In the genomic region with DNA sequence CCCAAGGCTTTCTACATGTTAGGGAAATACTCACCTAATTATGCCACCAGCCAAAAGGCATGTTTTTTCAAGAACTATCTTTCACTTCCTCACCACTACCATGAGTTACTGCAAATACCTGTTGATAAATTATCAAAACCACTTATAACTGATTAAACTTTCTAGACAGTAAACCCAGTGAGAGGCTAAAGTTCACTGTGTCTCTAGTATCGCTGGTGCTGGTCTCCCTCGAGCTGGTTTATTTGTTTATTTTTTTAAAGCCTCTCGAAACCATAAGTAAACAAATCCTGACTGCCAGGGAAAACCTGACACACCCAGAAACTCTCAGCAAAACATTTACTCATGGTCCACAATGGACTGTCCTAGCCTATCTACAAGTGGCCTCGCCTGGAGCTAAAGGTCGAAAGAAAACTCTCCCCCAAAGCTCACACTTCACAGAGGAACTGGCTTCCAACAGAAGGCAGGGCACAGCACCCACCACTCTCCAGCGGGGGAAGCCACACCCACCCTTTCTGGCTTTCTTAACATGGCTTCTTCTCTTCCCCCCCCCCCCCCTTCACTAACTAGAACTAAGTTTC, we compare ENCODE assay signal across 18 mouse cellular contexts. TPM values are rescaled to one million over a fixed set of nuclear protein-coding genes. Genes with fewer than 3 reads are reported as not detected.
A peak's percentile ranks its signal among the peaks of the same experiment; 100 is the strongest.
DNase-seq lines count a peak whose midpoint lies in the region; ATAC-seq and TF ChIP-seq lines count a peak whose summit lies in the region.
"Had no signal": no experiment of that assay in that cellular context is flagged by ENCODE, and none has a peak within 500 bp of the region (broad histone marks: within the 10 kb centered on the region; RNA-seq: fewer than 3 reads in every experiment).

No protein-coding gene starts in this region.

- no peak for TF ChIP-seq POLR2A in cerebellum, adult 2 months (IDR thresholded peaks at IDR 0.05; ENCODE audit: borderline replicate concordance, insufficient read depth, low read length)

- peak; percentile 63 for ATAC-seq in kidney, postnatal 0 days (replicated peaks; ENCODE audit: low FRiP score, low read depth)
- ATAC-seq in liver, embryonic 12.5 days = peak; percentile 75

- no peak overlapping the region for H3K4me3 ChIP-seq in kidney, postnatal 0 days (replicated peaks; ENCODE audit: low read depth, low read length)
- H3K4me3 ChIP-seq in liver, embryonic 12.5 days = no peak overlapping the region
- H3K4me3 ChIP-seq in cerebellum, adult 2 months (replicated peaks; ENCODE audit: insufficient read depth, low read depth, low read length) = no peak overlapping the region
- H3K4me3 ChIP-seq: embryonic facial prominence, embryonic 12.5 days; heart, embryonic 15.5 days; hindbrain, embryonic 15.5 days; layer of hippocampus, adult 2 months; limb, embryonic 15.5 days; myocyte had no signal

- no peaks in the 10 kb centered on the region for H3K4me1 ChIP-seq in kidney, postnatal 0 days (replicated peaks; ENCODE audit: insufficient read depth, low read length)
- H3K4me1 ChIP-seq in liver, embryonic 12.5 days = no peaks in the 10 kb centered on the region
- H3K4me1 ChIP-seq in cerebellum, adult 2 months (ENCODE audit: control insufficient read depth, insufficient read depth, low read length) = peaks cover 2% of the 10 kb centered on the region; the same call in 1 of the 2 replicates
- H3K4me1 ChIP-seq: embryonic facial prominence, embryonic 12.5 days; heart, embryonic 15.5 days; hindbrain, embryonic 15.5 days; limb, embryonic 15.5 days had no signal

- no peak for TF ChIP-seq CTCF in kidney, postnatal 0 days (IDR thresholded peaks at IDR 0.05; ENCODE audit: low read depth)
- no peak for TF ChIP-seq CTCF in cerebellum, adult 2 months (IDR thresholded peaks at IDR 0.05; ENCODE audit: borderline replicate concordance, insufficient read depth, low read depth, low read length)

- no peak overlapping the region for H3K9ac ChIP-seq in kidney, postnatal 0 days (ENCODE audit: low read depth, low read length)
- H3K9ac ChIP-seq in liver, embryonic 12.5 days = no peak overlapping the region
- H3K9ac ChIP-seq: embryonic facial prominence, embryonic 12.5 days; heart, embryonic 15.5 days; hindbrain, embryonic 15.5 days; limb, embryonic 15.5 days had no signal

- no peak for DNase-seq in kidney, postnatal 0 days (ENCODE audit: low spot score)
- no peak for DNase-seq in kidney, adult 8-10 months
- peak; percentile 54 for DNase-seq in lung, postnatal 10 days
- no peak for DNase-seq in layer of hippocampus, adult 11-12 months (ENCODE audit: low spot score)
- DNase-seq in gastrocnemius, postnatal 4 days (ENCODE audit: low spot score in 2 of 2) = no peak
- no peak for DNase-seq in cerebellum, adult 2 months
- DNase-seq: adrenal gland, postnatal 25 days; cerebellum, postnatal 36 days; right cerebral cortex, postnatal 14 days had no signal

- no peaks in the 10 kb centered on the region for H3K36me3 ChIP-seq in kidney, postnatal 0 days (ENCODE audit: insufficient read depth, low read length)
- H3K36me3 ChIP-seq in liver, embryonic 12.5 days = 0 out of 2 replicates have a peak, but pooled peaks cover 3% of the 10 kb centered on the region
- H3K36me3 ChIP-seq: embryonic facial prominence, embryonic 12.5 days; heart, embryonic 15.5 days; hindbrain, embryonic 15.5 days; limb, embryonic 15.5 days had no signal

- H3K9me3 ChIP-seq in kidney, postnatal 0 days (replicated peaks; ENCODE audit: low read length) = no peaks in the 10 kb centered on the region
- 0 out of 2 replicates have a peak, but pooled peaks cover 4% of the 10 kb centered on the region for H3K9me3 ChIP-seq in liver, embryonic 12.5 days (replicated peaks)
- H3K9me3 ChIP-seq: embryonic facial prominence, embryonic 12.5 days; heart, embryonic 15.5 days; hindbrain, embryonic 15.5 days; limb, embryonic 15.5 days had no signal

- no peak overlapping the region for H3K27ac ChIP-seq in kidney, postnatal 0 days
- peak overlapping the region; percentile 58; the same call in 1 of the 2 replicates for H3K27ac ChIP-seq in liver, embryonic 12.5 days
- H3K27ac ChIP-seq in cerebellum, adult 2 months (ENCODE audit: insufficient read depth, low read length) = no peak overlapping the region
- H3K27ac ChIP-seq: embryonic facial prominence, embryonic 12.5 days; heart, embryonic 15.5 days; hindbrain, embryonic 15.5 days; layer of hippocampus, adult 2 months; limb, embryonic 15.5 days had no signal

- no peaks in the 10 kb centered on the region for H3K27me3 ChIP-seq in kidney, postnatal 0 days (ENCODE audit: insufficient read depth, low read length)
- H3K27me3 ChIP-seq in liver, embryonic 12.5 days (replicated peaks) = no peaks in the 10 kb centered on the region; the same call in 1 of the 2 replicates
- no peaks in the 10 kb centered on the region for H3K27me3 ChIP-seq in cerebellum, adult 2 months (ENCODE audit: control insufficient read depth, insufficient read depth, low read length)
- H3K27me3 ChIP-seq: embryonic facial prominence, embryonic 12.5 days; heart, embryonic 15.5 days; hindbrain, embryonic 15.5 days; limb, embryonic 15.5 days had no signal

- H3K4me2 ChIP-seq in kidney, postnatal 0 days (ENCODE audit: low read length) = no peak overlapping the region
- H3K4me2 ChIP-seq in liver, embryonic 12.5 days = 0 out of 2 replicates have a peak overlapping the region, but pooled peaks have one; percentile 10
- H3K4me2 ChIP-seq: embryonic facial prominence, embryonic 12.5 days; heart, embryonic 15.5 days; hindbrain, embryonic 15.5 days; limb, embryonic 15.5 days; midbrain, embryonic 11.5 days had no signal

- 29% methylated on average over 6 of the region's 6 CpGs for WGBS in kidney, postnatal 0 days
- WGBS in liver, embryonic 12.5 days (ENCODE audit: insufficient replicate concordance) = 43% methylated on average over 6 of the region's 6 CpGs
- 85% methylated on average over 6 of the region's 6 CpGs for WGBS in cerebellum, adult 2 months

RNA-seq across cellular contexts. Expression of a gene that starts 19.6 kb away (rescaled TPM):
- polyA plus RNA-seq in kidney, postnatal 0 days (2015; fragmentation: Nextera tagmentation; extraction: Ambion mirVana) = 35.3 and 37.8 TPM in 2 replicates
- 6.7 and 6.9 TPM in 2 replicates for polyA plus RNA-seq in liver, embryonic 12.5 days (2016; fragmentation: Nextera tagmentation; extraction: Ambion mirVana)
- total RNA-seq in gastrocnemius, postnatal 4 days (2021) = under 1 TPM; 0.29 to 0.54 TPM
- polyA plus RNA-seq in cerebellum, adult 2 months (2012; rRNA removed) = 14.8 and 16.0 TPM in 2 replicates
- total RNA-seq: granulocyte monocyte progenitor cell, adult 5-6 weeks had no signal

RNA-seq across cellular contexts. Expression of a gene that starts 40.5 kb away (rescaled TPM):
- polyA plus RNA-seq in kidney, postnatal 0 days (2015; fragmentation: Nextera tagmentation; extraction: Ambion mirVana) = 66.3 and 67.9 TPM in 2 replicates
- 46.6 and 52.2 TPM in 2 replicates for polyA plus RNA-seq in liver, embryonic 12.5 days (2016; fragmentation: Nextera tagmentation; extraction: Ambion mirVana)
- 10 to 100 TPM; 26.4 to 27.9 TPM for total RNA-seq in gastrocnemius, postnatal 4 days (2021)
- 67.1 and 73.0 TPM in 2 replicates for polyA plus RNA-seq in cerebellum, adult 2 months (2012; rRNA removed)
